Mouse (Mus musculus) intestine, embryonic 15.5 days (tissue): ENCODE data around the gene Ak6. TPM values are rescaled to one million over a fixed set of nuclear protein-coding genes. Genes with fewer than 3 reads are reported as not detected.

Experiments used
- ATAC-seq: fragments of 200-750 bp; cut with Nextera tagmentation; 2 replicates; pipeline ENCODE4 v1.8.0; 2017; ENCODE audit warnings: moderate TSS enrichment, moderate library complexity
- H3K27ac ChIP-seq: fragments of 300-500 bp; sonication (generic); 2 replicates; pipeline ENCODE4 v1.5.1; 2015; ENCODE audit warnings: mild to moderate bottlenecking, inconsistent platforms
- H3K27me3 ChIP-seq: fragments of 300-500 bp; sonication (generic); replicated peaks from 2 replicates; pipeline ENCODE4 v1.6.1; 2015; ENCODE audit warnings: inconsistent platforms
- H3K36me3 ChIP-seq: fragments of 300-500 bp; sonication (generic); 2 replicates; pipeline ENCODE4 v1.6.1; 2015; ENCODE audit warnings: inconsistent platforms
- H3K4me1 ChIP-seq: fragments of 300-500 bp; sonication (generic); replicated peaks from 2 replicates; pipeline ENCODE4 v1.6.1; 2015; ENCODE audit warnings: inconsistent platforms
- H3K4me2 ChIP-seq: fragments of 300-500 bp; sonication (generic); replicated peaks from 2 replicates; pipeline ENCODE4 v1.6.1; 2015; ENCODE audit warnings: mild to moderate bottlenecking, inconsistent platforms
- H3K4me3 ChIP-seq: fragments of 300-500 bp; sonication (generic); replicated peaks from 2 replicates; pipeline ENCODE4 v1.5.1; 2015; ENCODE audit warnings: inconsistent platforms
- H3K9ac ChIP-seq: fragments of 300-500 bp; sonication (generic); 2 replicates; pipeline ENCODE4 v1.6.1; 2015; ENCODE audit warnings: inconsistent platforms
- H3K9me3 ChIP-seq: fragments of 300-500 bp; sonication (generic); 2 replicates; pipeline ENCODE4 v1.6.1; 2016; ENCODE audit warnings: inconsistent platforms
- WGBS: fragments of 180-500 bp; shearing (Covaris S2); methylation state at CpG from one replicate; pipeline ENCODE4 v1.1.7; 2015; 5-methylcytosine and 5-hydroxymethylcytosine counted together
- polyA plus RNA-seq: library from polyadenylated mRNA; unstranded; fragments of >200 nt; fragmentation: Nextera tagmentation; extraction: Ambion mirVana; gene quantifications from 2 replicates; pipeline ENCODE4 v1.2.1, GENCODE M21; 2015

The Ak6 gene
- polyA plus RNA-seq = 258 and 271 TPM in 2 replicates

DNA sequence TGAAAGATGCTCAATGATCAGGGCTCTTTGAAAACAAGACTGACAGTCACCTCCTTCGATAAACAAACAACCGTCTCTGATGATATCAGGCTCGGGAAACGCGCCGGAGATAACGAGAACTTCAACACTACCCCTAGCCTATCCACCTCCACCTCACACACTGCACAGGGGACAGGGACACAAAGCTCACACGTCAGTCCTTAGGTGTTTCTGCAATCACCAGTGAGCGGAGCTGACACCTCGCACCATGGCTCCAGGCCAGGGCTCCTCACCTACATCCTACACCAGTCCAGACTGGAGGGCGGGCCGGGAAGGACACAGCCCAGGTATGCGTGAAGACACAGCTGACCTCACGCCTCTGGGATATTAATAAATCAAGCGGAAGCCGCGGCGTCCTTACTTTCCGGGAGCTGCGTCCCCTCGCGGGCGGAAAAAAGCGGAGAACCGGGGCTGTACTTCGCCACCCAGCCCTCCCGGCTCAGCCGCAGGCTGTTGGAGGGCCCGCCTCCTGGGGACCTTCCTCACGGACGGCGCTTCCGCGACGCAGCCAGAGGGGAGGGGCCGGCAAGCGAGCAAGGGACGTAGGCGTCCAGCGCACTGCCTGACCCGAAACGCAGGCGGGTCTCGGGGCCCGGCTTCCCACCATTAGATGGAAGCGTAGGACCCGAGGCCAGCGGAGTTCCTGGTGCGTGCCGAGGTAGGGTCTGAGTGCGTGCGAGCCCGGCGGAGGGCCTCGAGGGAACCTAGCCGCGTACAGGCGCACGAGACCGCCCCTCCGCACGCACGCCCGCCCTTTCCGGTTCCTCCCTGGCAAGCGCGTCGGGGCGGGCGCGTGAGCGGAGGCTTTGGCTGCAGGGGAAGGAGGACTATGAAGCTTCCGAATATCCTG is at the start of gene Ak6, which contains the start of gene Rad17:
Ak6 (plus strand) TSS at position 430 of the 889 bp plus-strand sequence.
Rad17 (minus strand) TSS at position 502 of the 889 bp plus-strand sequence.
- Histone ChIP-seq H3K4me3 (peak within 1 kb of the TSS; percentile 88), H3K36me3 (no peaks in the 10 kb centered on the region), H3K9me3 (no peaks in the 10 kb centered on the region), H3K9ac (peak within 1 kb of the TSS; percentile 86), H3K27ac (peak within 1 kb of the TSS; percentile 95), H3K4me2 (peak within 1 kb of the TSS; percentile 77), H3K27me3 (no peaks in the 10 kb centered on the region), H3K4me1 (peaks cover 4% of the 10 kb centered on the region; the same call in 1 of the 2 replicates)
- ATAC-seq = peak; percentile 99
- WGBS = under 1% methylated on average over 73 of the region's 73 CpGs

DNA sequence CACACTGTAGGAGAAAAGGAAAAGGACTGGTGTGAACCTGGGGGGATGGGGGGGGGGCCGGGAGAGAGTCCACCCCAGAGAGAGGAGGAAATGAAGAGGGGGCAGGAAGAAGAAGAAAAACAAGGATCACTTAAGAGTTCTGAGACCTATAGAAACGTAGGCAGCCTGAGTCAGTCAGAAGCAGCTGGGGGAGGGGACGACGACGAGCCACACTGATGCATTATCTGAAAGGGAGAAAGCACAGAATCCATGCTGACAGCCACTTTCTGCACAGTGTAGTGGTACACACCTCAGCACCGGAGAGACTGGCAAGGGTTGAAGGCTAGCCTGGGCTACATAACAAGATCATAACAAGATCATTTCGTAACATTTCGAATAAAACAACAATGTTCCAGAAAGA is 49.7 kb upstream of the Ak6 start:
- Histone ChIP-seq H3K27ac (peak overlapping the region; percentile 57; the same call in 1 of the 2 replicates), H3K4me1 (no peaks in the 10 kb centered on the region), H3K9ac (no peak overlapping the region), H3K4me3 (no peak overlapping the region), H3K36me3 (no peaks in the 10 kb centered on the region), H3K9me3 (no peaks in the 10 kb centered on the region), H3K27me3 (no peaks in the 10 kb centered on the region), H3K4me2 (no peak overlapping the region)
- 0 out of 2 replicates have a peak, but pooled peaks have one; percentile 23 for ATAC-seq
- 64% methylated on average over 8 of the region's 8 CpGs for WGBS

DNA sequence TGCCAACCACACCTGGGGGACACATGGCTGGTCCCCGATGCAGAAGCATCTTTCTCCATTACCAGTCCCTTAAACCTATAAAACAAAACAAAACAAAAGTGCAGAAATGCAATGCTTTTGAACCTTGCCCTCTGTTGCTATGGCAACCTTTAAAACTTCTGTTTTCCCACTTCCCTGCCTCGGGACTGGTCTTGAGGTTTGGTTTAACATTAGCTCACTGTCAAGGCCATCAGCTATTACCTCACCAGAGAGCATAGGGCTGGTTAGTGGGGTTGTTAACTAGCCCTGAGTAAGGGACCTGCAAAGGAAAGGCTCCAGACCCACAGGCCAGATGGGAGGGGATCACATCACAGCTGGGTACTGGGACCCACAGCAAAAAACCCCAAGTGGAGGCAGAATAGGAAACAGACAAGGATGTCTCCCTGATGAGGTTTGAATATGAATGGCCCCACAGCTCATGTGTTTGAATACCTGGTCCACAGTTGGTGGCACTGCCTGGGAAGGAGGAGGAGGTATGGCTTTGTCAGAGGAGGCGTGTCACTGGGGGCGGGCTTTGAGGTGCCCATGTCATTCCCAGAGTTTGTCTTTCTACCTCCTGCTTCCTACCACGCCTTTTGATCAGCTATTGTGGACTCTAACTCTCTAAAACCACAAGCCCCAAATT is 48.4 kb upstream of the Ak6 start:
- Histone ChIP-seq H3K27ac (peak overlapping the region; percentile 61), H3K4me2 (no peak overlapping the region; the same call in 1 of the 2 replicates)
- 49% methylated on average over 5 of the region's 5 CpGs for WGBS

DNA sequence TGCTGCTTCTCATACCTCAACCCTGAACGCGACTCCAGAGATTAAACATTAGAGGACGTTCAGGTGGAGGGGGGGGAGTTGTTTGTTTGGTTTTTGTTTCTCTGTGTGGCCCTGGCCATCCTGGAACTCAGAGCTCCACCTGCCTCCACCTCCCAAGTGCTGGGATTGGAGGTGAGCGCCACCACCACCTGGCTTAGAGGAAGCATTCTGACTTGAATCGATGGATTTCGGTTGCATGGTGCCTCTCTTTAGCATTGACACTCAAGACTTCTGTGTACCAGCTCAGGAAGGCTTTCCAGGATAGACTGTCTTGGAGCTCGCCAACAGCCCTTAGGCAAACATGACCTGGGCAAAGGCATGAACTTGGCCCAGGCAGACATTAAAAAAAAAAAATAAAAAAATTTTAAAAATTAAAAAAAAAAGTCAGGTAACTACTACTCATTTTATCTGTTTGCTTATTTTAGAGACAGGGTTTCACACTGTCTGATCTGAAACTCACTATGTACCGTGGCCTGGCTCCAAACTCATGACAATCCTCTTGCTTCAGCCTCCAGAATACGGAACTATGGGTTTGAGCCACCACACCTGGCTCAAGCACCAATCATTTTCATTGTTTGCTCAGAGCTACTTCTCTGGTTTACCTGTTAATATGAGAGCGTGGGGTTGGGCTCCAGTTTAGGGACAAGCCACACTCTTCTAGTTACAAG is 47.6 kb upstream of the Ak6 start:
- Histone ChIP-seq H3K9ac (no peak overlapping the region), H3K4me1 (no peaks in the 10 kb centered on the region), H3K4me3 (no peak overlapping the region), H3K9me3 (no peaks in the 10 kb centered on the region), H3K27me3 (no peaks in the 10 kb centered on the region), H3K27ac (no peak overlapping the region; the same call in 1 of the 2 replicates), H3K36me3 (no peaks in the 10 kb centered on the region), H3K4me2 (no peak overlapping the region)
- ATAC-seq = no peak
- WGBS = 87% methylated on average over 10 of the region's 10 CpGs

More for the DNA sequence above, 48.4 kb upstream of the Ak6 start:
- no peaks in the 10 kb centered on the region for H3K9me3 ChIP-seq
- H3K4me1 ChIP-seq = no peaks in the 10 kb centered on the region
- H3K27me3 ChIP-seq = no peaks in the 10 kb centered on the region
- peak; percentile 89 for ATAC-seq
- H3K4me3 ChIP-seq = no peak overlapping the region
- H3K9ac ChIP-seq = no peak overlapping the region
- no peaks in the 10 kb centered on the region for H3K36me3 ChIP-seq

- 91% methylated on average over 11 of the region's 11 CpGs for WGBS
- H3K4me1 ChIP-seq = no peaks in the 10 kb centered on the region
- H3K27ac ChIP-seq = no peak overlapping the region
- H3K9ac ChIP-seq = no peak overlapping the region
- no peaks in the 10 kb centered on the region for H3K27me3 ChIP-seq
- no peak for ATAC-seq
- no peak overlapping the region for H3K4me2 ChIP-seq
- H3K4me3 ChIP-seq = no peak overlapping the region
- H3K9me3 ChIP-seq = no peaks in the 10 kb centered on the region
- H3K36me3 ChIP-seq = no peaks in the 10 kb centered on the region
Observed at GRCm38 (mm10) chr13:100603738-100604095, 47.1 kb upstream of the Ak6 start.

DNA sequence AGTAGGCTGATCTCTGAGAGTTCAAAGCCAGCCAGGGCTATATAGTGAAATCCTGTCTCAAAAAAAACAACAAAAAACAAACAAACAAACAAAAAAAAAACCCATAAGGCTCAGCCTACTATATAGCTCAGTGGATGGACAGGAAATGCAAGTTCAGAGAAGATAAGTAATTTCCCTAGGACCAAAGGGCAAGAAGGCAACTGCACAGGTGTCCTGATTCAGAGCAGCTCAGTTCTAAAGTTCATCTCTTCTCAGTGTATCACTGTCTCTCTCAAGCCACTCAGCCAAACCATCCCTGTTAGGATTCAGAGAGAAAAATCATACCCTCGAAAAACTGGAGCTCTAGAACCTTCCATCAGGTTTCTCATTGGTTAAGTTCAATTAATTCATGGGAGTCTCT is 44.9 kb upstream of the Ak6 start:
- WGBS = 70% methylated on average over 1 of the region's 1 CpGs
- H3K4me1 ChIP-seq = no peaks in the 10 kb centered on the region
- H3K4me3 ChIP-seq = no peak overlapping the region
- ATAC-seq = peak; percentile 65
- no peak overlapping the region for H3K4me2 ChIP-seq
- no peak overlapping the region; the same call in 1 of the 2 replicates for H3K27ac ChIP-seq
- H3K27me3 ChIP-seq = no peaks in the 10 kb centered on the region
- H3K36me3 ChIP-seq = no peaks in the 10 kb centered on the region
- H3K9ac ChIP-seq = no peak overlapping the region
- no peaks in the 10 kb centered on the region for H3K9me3 ChIP-seq

DNA sequence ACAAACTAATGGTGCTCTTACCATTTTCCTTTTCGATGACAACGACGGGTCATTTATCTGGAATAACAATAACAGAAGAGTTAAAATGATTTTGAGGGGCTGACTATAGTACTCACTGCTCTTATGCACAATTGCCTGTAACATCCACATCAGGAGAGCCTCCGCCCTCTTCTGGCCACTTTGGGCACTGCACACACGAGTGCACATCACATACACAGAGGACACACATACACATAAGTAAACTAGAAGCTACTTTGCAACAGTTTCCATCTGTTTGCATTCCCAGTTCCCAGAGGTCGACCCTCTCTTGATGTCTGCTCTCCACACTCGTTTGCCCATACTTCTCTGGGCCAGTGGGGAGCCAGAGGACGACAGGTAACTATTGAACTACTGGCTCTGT is 43.0 kb upstream of the Ak6 start:
- Histone ChIP-seq H3K9ac (no peak overlapping the region), H3K4me2 (no peak overlapping the region), H3K4me3 (no peak overlapping the region), H3K4me1 (no peaks in the 10 kb centered on the region), H3K36me3 (0 out of 2 replicates have a peak, but pooled peaks cover 4% of the 10 kb centered on the region), H3K9me3 (no peaks in the 10 kb centered on the region), H3K27ac (no peak overlapping the region), H3K27me3 (no peaks in the 10 kb centered on the region)
- ATAC-seq = no peak
- 87% methylated on average over 8 of the region's 8 CpGs for WGBS

DNA sequence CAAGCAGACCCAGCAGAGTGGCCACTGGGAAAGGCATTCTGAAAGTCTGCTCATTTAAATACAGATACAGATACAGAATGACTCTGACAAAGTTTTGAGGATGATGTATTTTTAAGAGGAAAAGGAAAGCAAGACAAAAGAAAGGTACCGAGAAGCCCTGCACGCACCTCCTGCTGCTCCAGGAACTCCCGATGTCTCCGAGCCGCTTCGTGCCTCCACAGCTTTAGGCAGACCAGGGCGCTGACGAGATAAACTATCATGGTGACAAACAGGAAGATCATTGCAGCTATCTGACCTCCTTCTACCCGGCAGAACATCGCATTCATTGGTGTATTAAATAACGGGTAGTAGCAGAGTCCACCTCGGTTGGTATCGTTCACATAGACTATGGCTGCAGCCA is 39.5 kb upstream of the Ak6 start:
- no peak for ATAC-seq
- no peak overlapping the region for H3K27ac ChIP-seq
- H3K9me3 ChIP-seq = no peaks in the 10 kb centered on the region
- no peak overlapping the region for H3K9ac ChIP-seq
- 0 out of 2 replicates have a peak, but pooled peaks cover 4% of the 10 kb centered on the region for H3K36me3 ChIP-seq
- H3K4me3 ChIP-seq = no peak overlapping the region
- H3K4me1 ChIP-seq = no peaks in the 10 kb centered on the region
- WGBS = 93% methylated on average over 13 of the region's 13 CpGs
- H3K27me3 ChIP-seq = no peaks in the 10 kb centered on the region
- H3K4me2 ChIP-seq = no peak overlapping the region

GRCm38 (mm10) chr13:100612251-100612650 is 38.5 kb upstream of the Ak6 start:
- no peaks in the 10 kb centered on the region for H3K4me1 ChIP-seq
- whole genome bisulfite sequencing = 96% methylated on average over 10 of the region's 10 CpGs
- H3K36me3 ChIP-seq = 0 out of 2 replicates have a peak, but pooled peaks cover 4% of the 10 kb centered on the region
- no peak overlapping the region for H3K27ac ChIP-seq
- no peak overlapping the region for H3K4me2 ChIP-seq
- peaks cover 3% of the 10 kb centered on the region; the same call in 1 of the 2 replicates for H3K27me3 ChIP-seq
- H3K4me3 ChIP-seq = no peak overlapping the region
- no peaks in the 10 kb centered on the region for H3K9me3 ChIP-seq
- no peak overlapping the region for H3K9ac ChIP-seq
- ATAC-seq = no peak

- Histone ChIP-seq H3K27ac (no peak overlapping the region), H3K4me1 (no peaks in the 10 kb centered on the region), H3K4me3 (no peak overlapping the region), H3K9me3 (no peaks in the 10 kb centered on the region), H3K4me2 (no peak overlapping the region), H3K9ac (no peak overlapping the region), H3K27me3 (peaks cover 3% of the 10 kb centered on the region; the same call in 1 of the 2 replicates), H3K36me3 (0 out of 2 replicates have a peak, but pooled peaks cover 4% of the 10 kb centered on the region)
- 55% methylated on average over 2 of the region's 2 CpGs for WGBS
- ATAC-seq = no peak
Observed at GRCm38 (mm10) chr13:100612903-100613302, 37.9 kb upstream of the Ak6 start.

DNA sequence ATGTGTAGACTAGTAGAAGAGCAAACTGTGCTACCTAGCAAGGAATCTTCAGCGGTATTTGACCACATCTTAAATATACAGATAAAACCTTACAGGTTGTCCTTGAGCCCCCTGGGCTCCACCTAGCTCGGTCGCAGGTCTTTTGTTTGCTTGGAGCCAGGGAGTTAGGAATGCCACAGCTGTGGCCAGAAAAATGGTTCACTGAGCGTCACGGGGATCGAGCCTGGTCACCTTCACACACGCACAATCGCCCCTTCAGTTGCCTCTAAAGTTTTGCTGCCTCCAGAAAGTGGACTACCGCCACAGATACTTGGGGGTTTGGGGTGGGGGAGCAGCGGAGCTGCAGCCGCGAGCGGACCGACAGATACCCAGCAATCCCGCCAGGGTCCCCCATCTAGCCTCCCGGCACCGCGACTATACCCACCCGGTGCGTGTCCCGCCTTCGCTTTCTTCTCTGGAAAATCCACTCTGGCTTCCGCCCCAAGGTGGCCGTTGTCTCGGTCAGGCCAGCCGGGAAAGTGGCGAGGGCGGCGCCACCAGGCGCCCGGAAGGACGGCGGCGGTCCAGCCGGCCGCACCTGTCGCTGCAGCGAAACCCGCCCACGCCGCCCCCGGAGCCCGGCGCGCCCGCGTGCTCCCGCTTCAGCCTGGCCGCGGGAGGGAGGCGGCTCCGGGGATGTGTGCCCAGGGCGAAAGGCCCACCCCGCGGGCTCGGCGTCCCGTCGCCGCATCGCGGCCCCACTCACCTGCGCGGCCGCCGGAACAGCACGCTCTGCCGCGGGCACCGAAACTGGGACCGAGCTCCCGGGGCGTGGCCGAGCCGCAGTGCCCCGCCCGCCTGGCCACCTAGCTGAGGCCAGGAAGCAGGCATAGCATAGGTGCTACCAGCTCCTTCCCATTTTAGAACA is 34.3 kb upstream of the Ak6 start, which contains the start of gene Marveld2:
Marveld2 (minus strand) TSS at position 791 of the 907 bp plus-strand sequence.
- peak within 1 kb of the TSS; percentile 70 for H3K9ac ChIP-seq
- H3K27me3 ChIP-seq = peaks cover 3% of the 10 kb centered on the region; the same call in 1 of the 2 replicates
- H3K27ac ChIP-seq = peak within 1 kb of the TSS; percentile 87
- H3K9me3 ChIP-seq = no peaks in the 10 kb centered on the region
- H3K4me2 ChIP-seq = peak within 1 kb of the TSS; percentile 81
- H3K4me1 ChIP-seq = no peaks in the 10 kb centered on the region
- peaks cover 4% of the 10 kb centered on the region for H3K36me3 ChIP-seq
- peak; percentile 96 for ATAC-seq
- 3% methylated on average over 67 of the region's 77 CpGs for WGBS
- peak within 1 kb of the TSS; percentile 64 for H3K4me3 ChIP-seq
